Comparison of ENCODE assay signal across 8 mouse cellular contexts in the genomic region with DNA sequence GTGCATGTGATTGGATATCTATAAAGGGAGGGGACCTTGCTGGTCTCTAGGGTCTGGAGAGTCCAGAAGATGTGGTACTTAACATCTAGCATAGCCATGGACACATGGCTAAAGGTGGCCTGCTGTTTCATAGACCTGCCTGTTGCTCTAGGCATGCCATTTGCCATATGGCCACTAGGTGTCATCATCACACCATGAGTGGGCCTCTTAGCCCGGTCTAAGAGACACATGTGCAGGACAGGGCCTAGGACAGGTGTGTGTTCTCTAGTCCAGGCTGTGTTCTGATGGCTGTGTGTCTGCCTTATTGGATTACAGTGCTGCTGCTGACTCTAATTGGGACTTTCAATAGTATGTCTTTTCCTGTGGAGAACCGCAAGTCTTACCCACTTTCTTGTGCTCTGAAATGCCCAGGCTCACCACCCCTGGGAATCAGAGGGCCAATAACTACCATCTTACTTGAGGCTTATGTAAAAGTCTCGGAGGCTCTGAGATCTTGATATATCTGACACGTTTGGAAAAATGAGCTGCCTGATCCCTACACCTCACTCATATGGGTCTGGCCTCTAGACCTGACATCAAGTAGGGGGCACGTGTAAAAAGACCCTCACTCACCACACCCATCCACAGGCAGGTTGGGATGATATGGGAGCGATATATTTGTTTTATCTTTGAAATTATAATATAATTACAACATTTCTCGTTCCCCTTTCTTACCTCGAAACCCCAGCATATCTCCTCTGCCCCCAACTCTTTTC. TPM values are rescaled to one million over a fixed set of nuclear protein-coding genes. Genes with fewer than 3 reads are reported as not detected.
DNase-seq lines count a peak whose midpoint lies in the region; ATAC-seq lines count a peak whose summit lies in the region.

No protein-coding gene starts in this region.

- ATAC-seq in common myeloid progenitor, adult 5-6 weeks (replicated peaks; ENCODE audit: low read depth, poor library complexity, severe bottlenecking): peak; percentile 92
- ATAC-seq in inflammation-experienced regulatory T-cells, adult 6 months: peak; percentile 78

- DNase-seq in WW6 (ENCODE audit: low read depth, low spot score): peak; percentile 59
- DNase-seq in gastrocnemius, postnatal 10 days: peak; percentile 81
- peak; percentile 69 to 72 for DNase-seq in left cerebral cortex, postnatal 10 days (ENCODE audit: extremely low spot score in 1 of 2, low spot score in 2 of 2)
- DNase-seq in mesoderm, embryonic 11.5 days (ENCODE audit: low read depth, low spot score): peak; percentile 86
- DNase-seq in right cerebral cortex, postnatal 25 days: peak; percentile 74
- DNase-seq in urinary bladder, postnatal 36 days (ENCODE audit: low spot score in 2 of 2): peak; percentile 71 to 81

- intact Hi-C loops in left cerebral cortex, postnatal 10 days (cut with DNase I): loop anchor here (2.0 to 5.0 kb wide), 5 partner anchors 520 to 1537 kb away; a partner anchor contains a TSS

RNA-seq across cellular contexts. Expression of a gene that starts 22.5 kb away (rescaled TPM):
- 18.0 and 36.4 TPM in 2 replicates for total RNA-seq in common myeloid progenitor, adult 5-6 weeks (2017)
- total RNA-seq in gastrocnemius, postnatal 10 days (2021): 10 to 100 TPM; 14.4 to 15.7 TPM
- 10 to 100 TPM in 1 of 3 experiments, 1 to 10 TPM in 2; 8.2 to 10.2 (median 9.2) TPM for polyA plus RNA-seq in inflammation-experienced regulatory T-cells, adult 6 months (2017; shearing (Covaris generic))
- 1 to 10 TPM; 2.7 to 3.2 TPM for total RNA-seq in left cerebral cortex, postnatal 10 days (2021)

Comparison
In these comparisons a context has a peak if more than half of its experiments do, and no peak if none do; other contexts are left out.
1. Peak in every context shown above with its lines: DNase-seq and ATAC-seq.